In genomic region chr1:65050952-65051351, GRCm38 (mm10) we compare ENCODE assay signal across 19 mouse cellular contexts. TPM values are rescaled to one million over a fixed set of nuclear protein-coding genes. Genes with fewer than 3 reads are reported as not detected.
A peak's percentile ranks its signal among the peaks of the same experiment; 100 is the strongest.
DNase-seq lines count a peak whose midpoint lies in the region; ATAC-seq and TF ChIP-seq lines count a peak whose summit lies in the region.
"Not testable (repeated sequence)": the region's sequence is repeated elsewhere in the genome, so short reads cannot be mapped to it uniquely, and the experiment has no call there.
"Had no signal": no experiment of that assay in that cellular context is flagged by ENCODE, and none has a peak within 500 bp of the region (broad histone marks: within the 10 kb centered on the region; RNA-seq: fewer than 3 reads in every experiment).

TSS of gene Cryge (minus strand) at chr1:65051149.

- in situ Hi-C loops in ES-E14 (cut with MboI; ENCODE audit: low sequenced_read_pairs in 2 of 2, unreplicated experiment in 2 of 2) = not testable (repeated sequence)

- H3K4me1 ChIP-seq in E14TG2a.4 (replicated peaks; ENCODE audit: low read depth, low read length) (peaks cover 29% of the 10 kb centered on the region), ES-E14 (ENCODE audit: control insufficient read depth in 2 of 2, insufficient read depth in 2 of 2, low read length in 2 of 2, poor library complexity in 1 of 2) (peaks cover 7 to 15% of the 10 kb centered on the region in 2 experiments)
- H3K4me1 ChIP-seq in embryonic facial prominence, embryonic 12.5 days; forebrain, embryonic 11.5 days (replicated peaks; ENCODE audit: control insufficient read depth, insufficient read depth, low read length): not testable (repeated sequence)
- peaks cover 15% of the 10 kb centered on the region for H3K4me1 ChIP-seq in midbrain, embryonic 10.5 days
- peaks cover 11% of the 10 kb centered on the region for H3K4me1 ChIP-seq in testis, adult 2 months (ENCODE audit: control insufficient read depth, insufficient read depth, low read length)

- H3K27ac ChIP-seq in ES-E14 (ENCODE audit: insufficient read depth, low read depth, low read length, poor library complexity, severe bottlenecking); embryonic facial prominence, embryonic 12.5 days; forebrain, embryonic 11.5 days (ENCODE audit: low read depth, low read length): not testable (repeated sequence)
- peak within 1 kb of the TSS; percentile 49; the same call in 1 of the 2 replicates for H3K27ac ChIP-seq in midbrain, embryonic 10.5 days (replicated peaks)
- H3K27ac ChIP-seq in testis, adult 2 months (ENCODE audit: control insufficient read depth, insufficient read depth, low read depth, low read length) = peak within 1 kb of the TSS; percentile 64

- H3K27me3 ChIP-seq in E14TG2a.4 (ENCODE audit: insufficient read depth, low read length) = peaks cover 12% of the 10 kb centered on the region
- not testable (repeated sequence) for H3K27me3 ChIP-seq in embryonic facial prominence, embryonic 12.5 days; forebrain, embryonic 11.5 days (ENCODE audit: control insufficient read depth, insufficient read depth, low read length); midbrain, embryonic 10.5 days (ENCODE audit: low read depth, poor library complexity, severe bottlenecking); testis, adult 2 months (ENCODE audit: control insufficient read depth, insufficient read depth, low read length)

- not testable (repeated sequence) for H3K9me3 ChIP-seq in E14TG2a.4 (ENCODE audit: low read length); ES-E14 (ENCODE audit: control insufficient read depth, insufficient read depth, low read depth, low read length); embryonic facial prominence, embryonic 12.5 days; forebrain, embryonic 11.5 days (ENCODE audit: control insufficient read depth, low read length); midbrain, embryonic 10.5 days (replicated peaks)

- peak; percentile 59; the same call in 1 of the 2 replicates for ATAC-seq in embryonic facial prominence, embryonic 12.5 days (ENCODE audit: insufficient number of reproducible peaks, insufficient read depth, low FRiP score, low TSS enrichment)
- peak; percentile 53 for ATAC-seq in forebrain, embryonic 11.5 days (replicated peaks; ENCODE audit: low FRiP score)

- H3K4me3 ChIP-seq in E14TG2a.4 (replicated peaks; ENCODE audit: low read length) (peak within 1 kb of the TSS; percentile 39), ES-E14 (ENCODE audit: insufficient read depth in 1 of 2, low read depth in 1 of 2, low read length in 2 of 2, poor library complexity in 1 of 2, severe bottlenecking in 1 of 2) (peak within 1 kb of the TSS; percentile 4 to 29; a peak in 1 of 4 replicates)
- not testable (repeated sequence) for H3K4me3 ChIP-seq in embryonic facial prominence, embryonic 12.5 days; forebrain, embryonic 11.5 days (ENCODE audit: low read depth, low read length); midbrain, embryonic 10.5 days; testis, adult 2 months (ENCODE audit: control insufficient read depth, low read depth, low read length)

- 78% methylated on average over 12 of the region's 12 CpGs for WGBS in embryonic facial prominence, embryonic 12.5 days
- whole genome bisulfite sequencing in forebrain, embryonic 11.5 days = 35% methylated on average over 8 of the region's 12 CpGs
- WGBS in midbrain, embryonic 10.5 days = 63% methylated on average over 12 of the region's 12 CpGs

- H3K9ac ChIP-seq in ES-E14 (ENCODE audit: insufficient read depth, low read depth, low read length, poor library complexity, severe bottlenecking); embryonic facial prominence, embryonic 12.5 days; forebrain, embryonic 11.5 days (ENCODE audit: low read length): not testable (repeated sequence)

- not testable (repeated sequence) for H3K36me3 ChIP-seq in E14TG2a.4 (ENCODE audit: insufficient read depth, low read length); ES-E14 (ENCODE audit: control insufficient read depth, insufficient read depth, low read length, poor library complexity, severe bottlenecking); embryonic facial prominence, embryonic 12.5 days; forebrain, embryonic 11.5 days (ENCODE audit: control insufficient read depth, insufficient read depth, low read length); midbrain, embryonic 10.5 days; testis, adult 2 months (ENCODE audit: control insufficient read depth, insufficient read depth, low read length)

- DNase-seq in ES-E14 (ENCODE audit: low read depth, low spot score); forebrain, embryonic 11.5 days (ENCODE audit: low spot score); midbrain, embryonic 10.5 days (ENCODE audit: low spot score): not testable (repeated sequence)
- DNase-seq in heart, adult 11 months = peak; percentile 57

- H3K4me2 ChIP-seq in embryonic facial prominence, embryonic 12.5 days (replicated peaks); forebrain, embryonic 11.5 days (ENCODE audit: low read depth, low read length, severe bottlenecking): not testable (repeated sequence)

- not testable (repeated sequence) for TF ChIP-seq CTCF in E14TG2a.4 (conservative IDR thresholded peaks at IDR 0.05; ENCODE audit: low read length); testis, adult 2 months (IDR thresholded peaks at IDR 0.05; ENCODE audit: control insufficient read depth, insufficient read depth, insufficient replicate concordance, low read depth, low read length)

- TF ChIP-seq POLR2A in testis, adult 2 months (IDR thresholded peaks at IDR 0.05; ENCODE audit: control insufficient read depth, low read depth, low read length) = not testable (repeated sequence)

RNA-seq across cellular contexts. Expression of gene Cryge, which starts in this region (rescaled TPM):
- total RNA-seq in ES-E14 (2012; rRNA removed) = 0.42 and 4.3 TPM in 2 replicates
- polyA plus RNA-seq in embryonic facial prominence, embryonic 12.5 days (2016; fragmentation: Nextera tagmentation; extraction: Ambion mirVana) = 16.1 and 29.2 TPM in 2 replicates
- polyA plus RNA-seq in forebrain, embryonic 11.5 days (2014; fragmentation: Nextera tagmentation; extraction: Ambion mirVana) = 0.29 TPM in 1 of 2 replicates, not detected in the other
- polyA plus RNA-seq in midbrain, embryonic 10.5 days (2016; fragmentation: Nextera tagmentation; extraction: Ambion mirVana) = 0.46 and 1.2 TPM in 2 replicates
- 1.4 and 1.5 TPM in 2 replicates for polyA plus RNA-seq in testis, adult 2 months (2012; rRNA removed)
- total RNA-seq: adrenal gland, adult 2 months; adrenal gland, postnatal 10 days; CH12.LX; forebrain, postnatal 0 days; MEL had no signal
- polyA plus RNA-seq: CD4-positive, CD25-positive, alpha-beta regulatory T cell, adult 4 months; cerebellum, adult 2 months; cortical plate, adult 2 months; embryonic facial prominence, embryonic 13.5 days; erythroblast, embryonic 14.5 days; forebrain, embryonic 12.5 days; forebrain, embryonic 15.5 days; forebrain, postnatal 0 days had no signal

Comparison
In these comparisons a context has a peak if more than half of its experiments do, and no peak if none do; other contexts are left out.
1. Peak in ATAC-seq in forebrain, embryonic 11.5 days; RNA of the gene not detected or under 1 TPM.